Mouse (Mus musculus): ENCODE measurements around the gene Adamts3. TPM values are rescaled to one million over a fixed set of nuclear protein-coding genes. Genes with fewer than 3 reads are reported as not detected.

Gene Adamts3
- polyA plus RNA-seq, 2 experiments = 0.98 to 1.2 TPM

GRCm38 (mm10) chr5:89748185-89748884 lies 134.8 kb downstream of the Adamts3 start:
- Histone ChIP-seq H3K27me3 (ENCODE audit: control insufficient read depth, insufficient read depth, low read length) (no peaks in the 10 kb centered on the region), H3K4me2 (ENCODE audit: low read depth) (no peak overlapping the region), H3K36me3 (replicated peaks; ENCODE audit: control insufficient read depth, insufficient read depth, low read depth) (no peaks in the 10 kb centered on the region), H3K4me1 (replicated peaks; ENCODE audit: control insufficient read depth in 2 of 2, insufficient read depth in 2 of 2, low read length in 1 of 2) (peaks cover 4 to 11% of the 10 kb centered on the region in 2 experiments; a peak in 3 of 4 replicates), H3K27ac (no peak overlapping the region), H3K9me3 (ENCODE audit: control insufficient read depth, low read length) (no peaks in the 10 kb centered on the region), H3K4me3 (ENCODE audit: insufficient read depth in 1 of 2, low read depth in 2 of 2, low read length in 2 of 2) (no peak overlapping the region), H3K9ac (replicated peaks) (no peak overlapping the region)
- TF ChIP-seq CTCF (IDR thresholded peaks at IDR 0.05; ENCODE audit: low read depth) = no peak
- TF ChIP-seq EP300 (IDR thresholded peaks at IDR 0.05; ENCODE audit: low read depth) = no peak
- 18% methylated on average over 2 of the region's 2 CpGs for WGBS (ENCODE audit: insufficient replicate concordance)
- ATAC-seq (ENCODE audit: insufficient read depth) (peak; percentile 61; the same call in 1 of the 2 replicates), DNase-seq (ENCODE audit: low read depth in 3 of 3, low spot score in 3 of 3) (peak in 1 of 3 experiments; percentile 35)

- Histone ChIP-seq H3K4me2 (ENCODE audit: low read depth) (no peak overlapping the region), H3K9me3 (ENCODE audit: control insufficient read depth, low read length) (no peaks in the 10 kb centered on the region), H3K27ac (no peak overlapping the region), H3K9ac (replicated peaks) (no peak overlapping the region), H3K4me3 (ENCODE audit: insufficient read depth in 1 of 2, low read depth in 2 of 2, low read length in 2 of 2) (no peak overlapping the region), H3K36me3 (replicated peaks; ENCODE audit: control insufficient read depth, insufficient read depth, low read depth) (no peaks in the 10 kb centered on the region), H3K27me3 (ENCODE audit: control insufficient read depth, insufficient read depth, low read length) (no peaks in the 10 kb centered on the region), H3K4me1 (replicated peaks; ENCODE audit: control insufficient read depth in 2 of 2, insufficient read depth in 2 of 2, low read length in 1 of 2) (peaks cover 2 to 11% of the 10 kb centered on the region in 2 experiments; a peak in 3 of 4 replicates)
- WGBS (ENCODE audit: insufficient replicate concordance) = 61% methylated on average over 5 of the region's 5 CpGs
- DNase-seq (ENCODE audit: low read depth in 3 of 3, low spot score in 3 of 3) (no peak), ATAC-seq (ENCODE audit: insufficient read depth) (no peak)
- TF ChIP-seq CTCF (IDR thresholded peaks at IDR 0.05; ENCODE audit: low read depth) = no peak
Measured at GRCm38 (mm10) chr5:89747149-89747659, 135.9 kb downstream of the Adamts3 start.

DNA sequence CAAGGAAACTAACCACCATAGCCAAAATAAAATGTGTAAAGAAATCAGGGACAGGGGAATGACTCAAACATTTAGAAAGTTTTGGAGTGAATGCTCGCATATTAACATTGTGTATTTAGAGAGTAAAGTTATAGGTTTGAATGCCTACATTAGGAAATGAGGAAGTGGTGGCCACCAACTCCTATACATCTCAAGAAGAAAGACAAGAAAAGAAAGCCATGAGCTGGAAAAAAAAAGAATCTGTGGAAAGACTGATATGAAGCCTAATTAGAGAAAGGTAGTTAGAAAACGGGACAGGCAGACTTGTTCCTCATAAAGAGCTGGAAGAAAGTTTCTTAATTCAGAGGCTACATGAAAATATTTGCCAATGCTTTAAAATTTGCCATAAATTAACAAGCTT lies 138.0 kb downstream of the Adamts3 start:
- Histone ChIP-seq H3K36me3 (replicated peaks; ENCODE audit: control insufficient read depth, insufficient read depth, low read depth) (no peaks in the 10 kb centered on the region), H3K4me2 (ENCODE audit: low read depth) (no peak overlapping the region), H3K9ac (replicated peaks) (no peak overlapping the region), H3K27ac (no peak overlapping the region), H3K4me3 (ENCODE audit: insufficient read depth in 1 of 2, low read depth in 2 of 2, low read length in 2 of 2) (no peak overlapping the region), H3K9me3 (ENCODE audit: control insufficient read depth, low read length) (no peaks in the 10 kb centered on the region), H3K27me3 (ENCODE audit: control insufficient read depth, insufficient read depth, low read length) (no peaks in the 10 kb centered on the region), H3K4me1 (replicated peaks; ENCODE audit: control insufficient read depth in 2 of 2, insufficient read depth in 2 of 2, low read length in 1 of 2) (peaks cover 0 to 9% of the 10 kb centered on the region in 2 experiments; a peak in 3 of 4 replicates)
- ATAC-seq (ENCODE audit: insufficient read depth) (no peak), DNase-seq (ENCODE audit: low read depth in 3 of 3, low spot score in 3 of 3) (no peak)
- WGBS (ENCODE audit: insufficient replicate concordance) = 55% methylated on average over 2 of the region's 2 CpGs
- TF ChIP-seq EP300 (IDR thresholded peaks at IDR 0.05; ENCODE audit: low read depth) (no peak), CTCF (IDR thresholded peaks at IDR 0.05; ENCODE audit: low read depth) (no peak)

DNA sequence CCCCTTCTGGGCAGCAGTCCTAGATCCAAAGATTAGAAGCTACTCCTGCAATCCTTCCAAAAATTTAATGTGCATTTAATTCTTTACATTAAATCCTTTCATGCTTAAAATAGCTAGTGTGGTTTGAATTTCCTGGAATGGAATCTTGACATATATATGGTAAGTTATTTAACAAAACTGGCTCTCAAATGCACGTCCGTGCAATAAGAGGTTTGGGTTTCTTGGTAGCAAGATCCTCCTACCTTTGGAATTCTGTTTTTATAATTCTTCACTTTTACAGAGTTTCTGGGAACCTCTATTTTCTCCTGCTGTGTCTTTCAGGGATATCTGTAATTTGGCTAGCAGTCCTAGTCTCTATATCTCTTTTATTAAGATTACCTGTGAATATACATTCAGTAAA lies 148.4 kb downstream of the Adamts3 start:
- Histone ChIP-seq H3K9ac (replicated peaks) (no peak overlapping the region), H3K4me1 (replicated peaks; ENCODE audit: control insufficient read depth in 2 of 2, insufficient read depth in 2 of 2, low read length in 1 of 2) (no peaks in the 10 kb centered on the region), H3K4me3 (ENCODE audit: insufficient read depth in 1 of 2, low read depth in 2 of 2, low read length in 2 of 2) (no peak overlapping the region), H3K27me3 (ENCODE audit: control insufficient read depth, insufficient read depth, low read length) (no peaks in the 10 kb centered on the region), H3K4me2 (ENCODE audit: low read depth) (no peak overlapping the region), H3K36me3 (replicated peaks; ENCODE audit: control insufficient read depth, insufficient read depth, low read depth) (no peaks in the 10 kb centered on the region), H3K27ac (no peak overlapping the region), H3K9me3 (ENCODE audit: control insufficient read depth, low read length) (no peaks in the 10 kb centered on the region)
- ATAC-seq (ENCODE audit: insufficient read depth) (no peak), DNase-seq (ENCODE audit: low read depth in 3 of 3, low spot score in 3 of 3) (no peak)
- TF ChIP-seq EP300 (IDR thresholded peaks at IDR 0.05; ENCODE audit: low read depth) (no peak), CTCF (IDR thresholded peaks at IDR 0.05; ENCODE audit: low read depth) (no peak)
- WGBS (ENCODE audit: insufficient replicate concordance) = 63% methylated on average over 2 of the region's 2 CpGs

- no peak for DNase-seq (ENCODE audit: low read depth in 3 of 3, low spot score in 3 of 3)
- no peak overlapping the region for H3K4me3 ChIP-seq (ENCODE audit: insufficient read depth in 1 of 2, low read depth in 2 of 2, low read length in 2 of 2)
- no peak overlapping the region for H3K4me2 ChIP-seq (ENCODE audit: low read depth)
- no peaks in the 10 kb centered on the region for H3K4me1 ChIP-seq (replicated peaks; ENCODE audit: control insufficient read depth in 2 of 2, insufficient read depth in 2 of 2, low read length in 1 of 2)
- no peak overlapping the region for H3K9ac ChIP-seq (replicated peaks)
- no peaks in the 10 kb centered on the region for H3K27me3 ChIP-seq (ENCODE audit: control insufficient read depth, insufficient read depth, low read length)
- WGBS (ENCODE audit: insufficient replicate concordance) = 69% methylated on average over 3 of the region's 3 CpGs
- H3K36me3 ChIP-seq (replicated peaks; ENCODE audit: control insufficient read depth, insufficient read depth, low read depth) = no peaks in the 10 kb centered on the region
- TF ChIP-seq EP300 (IDR thresholded peaks at IDR 0.05; ENCODE audit: low read depth) (no peak), CTCF (IDR thresholded peaks at IDR 0.05; ENCODE audit: low read depth) (no peak)
- no peak overlapping the region for H3K27ac ChIP-seq
- no peak for ATAC-seq (ENCODE audit: insufficient read depth)
- no peaks in the 10 kb centered on the region for H3K9me3 ChIP-seq (ENCODE audit: control insufficient read depth, low read length)
Measured at GRCm38 (mm10) chr5:89730411-89730810, 152.7 kb downstream of the Adamts3 start.

Data from liver, embryonic 14.5 days (tissue).